Mouse (Mus musculus): ENCODE measurements at regions not wholly inside any gene's neighbourhood (a gene's known extent, or its start where the extent isn't known, plus 50 kb on each side); places are given as distances from the start of the nearest gene placed in this dataset.

DNA sequence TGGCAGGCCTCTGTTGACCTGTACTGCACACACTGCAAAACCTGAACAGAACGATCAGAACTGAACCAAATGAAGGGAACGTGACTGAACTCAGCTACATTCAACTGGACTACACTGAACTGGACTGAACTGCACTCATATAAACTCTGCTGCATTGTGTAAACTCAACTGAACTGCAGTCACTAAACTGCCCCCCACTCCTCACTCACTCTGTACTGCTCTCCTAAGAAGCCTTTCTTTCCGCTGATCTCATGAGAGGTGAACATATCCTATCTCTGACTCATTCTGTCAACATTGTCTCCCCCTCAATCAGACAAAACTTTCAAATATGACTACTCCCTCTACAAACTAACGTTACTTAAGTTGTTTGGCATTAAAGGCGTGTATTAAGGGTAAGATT lies 324.5 kb upstream of the Cdh9 start:
- no peak for DNase-seq (ENCODE audit: low spot score in 2 of 2)

DNA sequence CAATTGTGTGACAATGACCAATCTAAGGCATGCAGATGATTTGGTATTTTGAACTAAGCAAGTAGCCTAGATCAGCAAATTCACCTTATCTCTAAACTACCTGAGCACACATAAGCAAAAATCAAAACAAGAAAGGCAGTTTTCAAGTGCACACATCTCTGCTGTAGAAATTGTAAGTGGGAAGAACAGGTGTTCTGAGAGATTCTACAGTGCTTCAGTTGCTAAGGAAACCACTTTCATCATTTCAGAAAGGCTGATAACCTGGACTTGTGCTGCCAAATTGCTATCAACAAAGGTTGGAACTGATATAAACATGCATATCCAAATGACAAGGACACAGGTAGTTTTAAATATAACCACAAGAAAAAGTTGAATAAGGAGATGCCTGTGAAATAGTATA lies 322.4 kb upstream of the Cdh9 start:
- no peak for DNase-seq (ENCODE audit: low spot score in 2 of 2)

DNA sequence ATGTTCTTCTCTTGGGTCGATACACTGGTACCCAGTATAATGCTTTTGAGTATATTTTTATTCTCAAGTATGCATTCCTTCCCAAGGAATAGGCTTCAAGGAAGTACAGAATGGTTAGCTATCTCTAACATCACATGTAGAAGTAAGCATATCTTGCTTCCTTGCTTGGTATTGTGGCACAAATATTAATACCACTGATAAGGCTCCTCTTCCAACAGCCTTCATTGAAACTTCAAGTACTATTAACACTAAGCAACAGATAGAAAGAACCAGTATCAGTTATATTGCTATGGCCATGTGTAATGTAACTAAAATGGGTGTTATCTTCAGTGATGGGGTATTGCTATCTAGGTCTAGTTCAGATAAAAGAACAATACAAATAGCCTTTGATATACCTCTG lies 316.9 kb upstream of the Cdh9 start:
- DNase-seq (ENCODE audit: low spot score in 2 of 2) = no peak

DNA sequence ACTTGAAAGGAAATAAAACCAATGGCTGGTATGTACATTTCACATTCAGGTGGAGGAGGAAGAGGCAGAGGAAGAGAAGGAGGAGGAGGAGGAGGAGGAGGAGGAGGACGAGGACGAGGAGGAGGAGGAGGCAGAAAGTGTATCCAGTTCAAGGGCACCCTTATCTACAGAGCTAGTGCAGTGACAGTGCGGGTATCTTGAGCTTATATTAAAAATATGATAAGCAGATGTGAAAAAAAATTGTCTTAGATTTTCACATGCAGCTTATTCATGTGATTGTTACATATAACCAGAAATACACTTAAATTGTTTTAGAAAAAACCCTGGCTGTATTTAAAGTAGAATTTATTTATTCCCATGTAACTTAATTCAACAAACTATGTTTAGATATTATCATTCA lies 310.8 kb upstream of the Cdh9 start:
- DNase-seq (ENCODE audit: low spot score in 2 of 2) = no peak

DNA sequence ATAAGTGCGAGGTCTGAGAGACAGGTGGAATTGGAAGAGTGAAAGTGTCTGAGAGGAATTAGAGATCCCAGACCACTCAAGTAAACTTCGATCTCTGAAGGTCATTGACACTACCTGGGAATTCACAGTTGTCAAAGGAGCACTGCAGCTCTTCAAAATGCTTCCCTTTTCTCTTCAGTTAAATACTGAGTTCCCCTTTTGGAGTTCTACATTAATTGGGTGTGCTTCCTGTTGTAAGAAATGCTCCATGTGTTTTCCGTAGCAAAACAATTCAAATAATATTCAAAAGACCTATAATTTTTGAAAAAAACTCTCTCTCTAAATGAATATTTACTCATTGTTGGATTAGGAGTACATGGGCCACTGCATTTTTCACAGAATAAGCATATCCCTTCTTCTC lies 305.5 kb upstream of the Cdh9 start:
- no peak for DNase-seq (ENCODE audit: low spot score in 2 of 2)

DNA sequence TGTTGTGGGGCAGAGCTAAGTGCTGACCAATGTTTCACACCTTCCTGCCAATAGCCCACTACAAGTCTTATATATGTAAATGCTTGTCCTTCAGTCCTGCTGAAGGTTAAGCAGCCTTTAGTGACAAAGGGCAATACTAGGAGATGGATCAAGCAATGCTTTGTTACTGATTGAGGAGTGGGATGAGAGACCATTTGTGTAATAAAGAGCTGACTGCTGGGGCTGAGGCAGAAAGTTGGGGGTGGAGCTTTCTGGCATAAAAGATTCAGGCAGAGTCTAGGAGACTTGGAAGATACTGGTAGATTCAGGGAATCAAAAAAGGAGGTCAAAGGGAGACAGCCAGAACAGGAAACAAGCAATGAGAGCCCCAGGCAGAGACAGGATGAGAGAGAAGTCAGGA lies 281.9 kb upstream of the Cdh9 start:
- DNase-seq (ENCODE audit: low spot score in 2 of 2) = no peak

DNA sequence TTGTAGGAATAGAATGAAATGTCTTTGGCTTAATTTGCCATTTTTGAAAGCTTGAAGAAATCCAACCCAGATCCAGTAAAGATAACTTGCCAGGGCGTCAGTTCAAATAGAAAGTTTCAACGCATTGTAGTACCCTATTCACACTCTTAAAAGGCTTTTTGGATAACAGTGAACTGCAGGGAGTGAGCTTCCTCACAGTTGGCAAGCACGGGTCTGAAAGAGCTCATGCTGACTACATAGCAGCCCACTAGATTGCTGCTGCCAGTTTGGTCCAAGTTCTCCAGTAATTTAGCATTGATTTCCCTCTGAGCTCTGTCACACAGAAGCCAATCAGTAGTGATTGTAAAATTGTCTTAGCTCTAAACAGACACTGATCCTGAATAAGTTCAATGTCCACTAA lies 237.3 kb upstream of the Cdh9 start:
- DNase-seq (ENCODE audit: low spot score in 2 of 2) = peak in 1 of 2 experiments; percentile 24

DNA sequence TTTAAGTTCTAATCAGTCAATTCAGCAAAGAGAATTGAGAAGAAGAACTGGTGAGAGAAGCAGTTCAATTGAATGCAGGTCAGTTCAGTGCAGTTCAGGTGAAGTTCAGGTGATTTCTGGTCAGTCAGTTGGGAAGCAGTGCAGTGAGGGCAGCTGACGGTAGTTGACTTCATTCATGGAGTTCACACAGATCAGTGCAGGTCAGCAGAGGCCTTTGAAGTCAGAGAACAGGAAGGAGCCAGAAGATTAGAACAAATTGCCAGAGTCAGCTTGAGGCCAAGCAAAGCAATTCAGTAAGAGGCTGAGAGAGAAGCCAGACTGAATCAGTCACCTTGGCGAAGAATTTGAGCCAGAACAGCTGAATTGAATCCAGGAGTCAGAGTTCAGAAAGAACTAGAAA lies 235.7 kb upstream of the Cdh9 start:
- DNase-seq (ENCODE audit: low spot score in 2 of 2) = no peak

DNA sequence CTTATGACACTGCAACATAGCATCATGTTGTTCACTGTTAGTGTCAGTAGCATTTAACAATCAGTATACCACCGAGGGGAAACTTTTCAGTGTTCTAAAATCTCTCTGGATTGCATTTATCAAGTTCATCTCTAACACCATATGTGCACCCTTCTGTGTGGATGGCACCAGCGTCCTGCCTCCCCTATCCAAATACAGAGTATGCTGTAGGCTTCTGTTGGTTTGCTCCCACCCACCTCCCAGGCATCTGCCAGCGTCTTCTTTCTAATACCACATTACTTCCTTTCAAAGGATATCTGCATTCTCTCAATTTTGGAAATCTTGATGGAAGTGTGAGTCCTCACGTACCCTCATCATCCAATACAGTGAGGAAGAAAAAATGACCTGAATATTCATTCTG lies 208.0 kb upstream of the Cdh9 start:
- DNase-seq (ENCODE audit: low spot score in 2 of 2) = peak; percentile 32 to 39

DNA sequence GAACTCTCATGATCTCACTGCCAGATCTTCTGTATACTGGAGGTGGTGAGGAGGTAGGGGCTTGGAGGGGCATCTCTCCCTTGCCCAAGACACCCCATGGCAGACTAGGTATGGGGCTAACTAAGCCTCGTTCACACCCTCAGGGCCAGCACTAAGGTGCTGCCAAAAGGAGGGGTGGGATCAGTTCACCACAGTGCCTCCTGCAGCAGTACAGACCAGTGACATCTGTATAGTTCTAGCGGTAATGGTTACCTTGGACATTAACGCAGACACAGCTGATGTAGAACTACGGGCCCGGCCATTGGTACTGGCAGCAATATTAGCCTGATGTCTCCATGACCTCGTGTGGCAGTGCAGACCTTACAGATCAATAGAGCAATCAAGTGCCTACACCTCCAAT lies 196.0 kb upstream of the Cdh9 start:
- DNase-seq (ENCODE audit: low spot score in 2 of 2) = no peak

DNA sequence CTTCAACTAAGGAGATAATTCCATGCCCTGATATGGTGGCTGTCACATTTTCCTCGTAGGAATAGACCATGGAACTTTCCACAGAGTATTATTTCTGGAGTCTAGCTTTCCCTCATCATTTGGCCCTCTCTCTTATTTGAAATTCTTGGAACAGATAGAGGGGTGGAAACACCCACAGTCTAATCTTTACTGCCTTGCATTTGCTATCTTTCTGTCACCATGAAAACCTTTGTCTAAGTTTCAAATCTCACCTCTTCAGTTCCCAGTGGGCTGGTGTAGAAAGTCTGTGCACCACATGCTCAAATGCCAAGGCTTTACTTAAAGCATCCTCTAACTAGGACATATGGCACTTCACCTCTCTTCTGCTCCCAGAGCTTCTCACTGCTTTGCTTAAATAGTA lies 187.3 kb upstream of the Cdh9 start:
- DNase-seq (ENCODE audit: low spot score in 2 of 2) = peak in 1 of 2 experiments; percentile 23

DNA sequence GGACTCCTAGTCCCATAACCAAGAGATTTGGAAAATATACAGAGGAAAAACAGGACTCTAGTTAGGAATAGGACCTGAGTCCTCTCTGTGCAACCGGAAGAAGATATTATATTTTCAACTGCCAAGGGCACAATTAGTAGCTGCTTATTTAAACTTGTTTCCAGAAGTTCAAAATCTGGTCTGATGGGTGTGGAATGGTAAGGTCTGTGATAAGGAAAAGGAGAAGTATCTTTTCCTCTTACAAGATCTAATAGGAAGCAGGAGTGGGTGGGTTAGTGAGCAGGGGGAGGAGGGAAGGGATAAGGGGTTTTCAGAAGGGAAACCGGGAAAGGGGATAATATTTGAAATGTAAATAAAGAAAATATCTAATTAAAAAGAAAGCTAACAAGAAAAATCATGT lies 173.4 kb upstream of the Cdh9 start:
- no peak for DNase-seq (ENCODE audit: low spot score in 2 of 2)

DNA sequence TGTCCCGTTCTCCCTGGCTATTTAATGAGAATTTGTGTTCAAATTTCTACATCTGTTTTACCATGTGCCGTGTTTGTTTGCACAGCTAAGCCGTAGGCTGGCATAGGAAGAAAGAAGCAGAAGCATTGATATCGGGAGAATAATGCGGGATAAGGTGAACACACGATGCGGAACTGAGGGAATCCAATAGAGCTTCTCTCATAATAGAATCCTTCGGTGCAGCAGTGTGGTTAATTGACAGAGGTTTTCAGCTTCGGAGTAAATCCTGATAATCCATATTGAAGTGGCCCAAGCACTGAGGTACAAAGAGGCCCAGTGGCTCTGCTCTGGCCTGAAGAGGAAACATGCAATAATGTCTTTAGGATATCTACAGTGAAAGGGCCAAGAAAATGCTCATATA lies 172.2 kb upstream of the Cdh9 start:
- DNase-seq (ENCODE audit: low spot score in 2 of 2) = no peak

DNA sequence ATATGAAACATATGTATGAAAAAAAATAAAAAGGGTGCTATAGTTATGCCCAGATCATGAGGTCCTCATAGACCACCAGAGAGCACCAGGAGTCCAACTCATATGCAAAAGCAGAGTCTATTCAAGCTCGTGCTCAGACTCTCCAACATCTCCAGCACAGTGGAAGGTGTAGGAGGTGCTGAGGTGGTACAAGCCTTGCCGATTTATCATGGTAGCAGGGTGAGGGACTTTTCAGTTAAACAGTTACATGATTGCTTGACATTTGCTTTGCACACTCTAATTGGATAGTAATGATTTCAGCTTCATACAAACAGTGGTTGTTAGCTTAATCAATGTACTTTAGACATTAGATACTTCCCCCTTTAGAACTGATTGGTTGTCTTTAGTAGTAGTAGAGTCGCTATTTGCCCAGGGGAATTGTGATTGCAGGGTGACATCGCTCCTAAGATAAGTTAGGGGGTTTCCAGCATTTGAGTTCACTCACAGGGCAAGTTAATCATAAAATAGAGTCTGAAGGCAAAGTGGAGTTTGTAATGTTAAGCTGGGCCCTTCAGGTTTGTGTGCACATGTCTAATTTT lies 162.3 kb upstream of the Cdh9 start:
- no peak for DNase-seq (ENCODE audit: low spot score in 2 of 2)

DNA sequence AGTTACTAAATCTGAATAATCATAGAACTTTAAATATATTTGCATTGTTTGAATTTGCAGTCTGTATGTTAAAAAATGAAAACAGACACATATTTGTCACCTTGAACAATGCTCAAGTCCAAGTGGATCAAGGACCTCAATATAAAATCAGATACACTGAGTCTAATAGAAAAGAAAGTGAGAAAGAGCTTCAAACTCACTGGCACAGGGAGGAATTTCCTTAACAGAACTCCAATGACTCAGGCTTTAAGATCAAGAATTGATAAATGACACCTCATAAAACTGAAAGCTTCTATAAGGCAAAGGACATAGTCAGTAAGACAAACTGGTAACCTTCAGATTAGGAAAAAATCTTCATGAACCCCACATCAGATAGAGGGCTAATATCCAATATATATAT lies 161.8 kb upstream of the Cdh9 start:
- no peak for DNase-seq (ENCODE audit: low spot score in 2 of 2)

DNA sequence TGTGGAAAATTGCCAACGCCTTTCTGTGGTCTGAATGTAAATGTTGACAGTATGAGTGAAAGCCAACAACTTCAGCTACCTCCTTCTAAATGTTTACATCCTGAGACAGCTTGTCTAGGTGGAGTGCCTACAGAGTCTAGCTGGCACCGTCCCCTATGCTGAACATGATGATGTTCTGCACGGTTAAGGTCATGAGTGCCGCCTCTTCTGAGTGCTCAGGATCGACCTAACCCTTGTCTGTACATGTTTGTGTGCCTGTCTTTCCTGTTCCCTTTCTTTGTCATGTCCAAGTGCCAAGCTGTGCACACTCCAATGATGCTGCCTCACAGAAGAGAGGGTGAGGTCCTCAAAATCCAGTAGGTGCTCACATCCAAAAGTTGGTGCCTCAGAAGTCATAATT lies 111.7 kb upstream of the Cdh9 start:
- no peak for DNase-seq (ENCODE audit: low spot score in 2 of 2)

DNA sequence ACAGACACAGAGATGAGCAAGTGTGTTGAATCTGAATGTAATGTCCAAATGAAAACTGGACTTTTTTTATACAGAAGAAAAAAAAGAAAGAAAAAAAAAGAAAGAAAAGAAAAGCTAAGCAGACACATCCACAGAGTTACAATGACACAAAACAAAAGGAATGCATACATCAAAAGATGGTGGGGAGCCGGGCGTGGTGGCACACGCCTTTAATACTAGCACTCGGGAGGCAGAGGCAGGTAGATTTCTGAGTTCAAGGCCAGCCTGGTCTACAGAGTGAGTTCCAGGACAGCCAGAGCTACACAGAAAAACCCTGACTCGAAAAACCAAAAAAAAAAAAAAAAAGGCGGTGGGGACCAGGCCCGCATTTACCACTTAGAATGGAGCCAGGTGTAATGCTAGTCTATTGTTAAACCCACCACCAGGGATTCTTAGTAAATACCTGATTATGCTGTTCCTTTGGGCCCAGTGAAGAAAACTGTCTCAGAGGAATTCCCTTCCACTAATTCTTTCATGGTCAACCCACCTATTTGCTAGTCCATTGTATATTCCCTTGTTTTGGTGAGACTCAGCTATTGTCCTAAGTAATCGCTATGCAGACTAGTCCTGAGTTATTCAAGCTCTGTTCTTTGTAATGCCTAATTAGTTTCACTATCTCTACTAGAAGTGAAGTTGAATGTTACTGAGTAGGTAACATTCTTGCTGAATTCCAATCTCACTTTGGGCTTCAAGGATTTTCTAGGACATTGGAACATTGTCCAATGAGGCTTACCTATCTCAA lies 99.0 kb upstream of the Cdh9 start:
- DNase-seq (ENCODE audit: low spot score in 2 of 2) = no peak

DNA sequence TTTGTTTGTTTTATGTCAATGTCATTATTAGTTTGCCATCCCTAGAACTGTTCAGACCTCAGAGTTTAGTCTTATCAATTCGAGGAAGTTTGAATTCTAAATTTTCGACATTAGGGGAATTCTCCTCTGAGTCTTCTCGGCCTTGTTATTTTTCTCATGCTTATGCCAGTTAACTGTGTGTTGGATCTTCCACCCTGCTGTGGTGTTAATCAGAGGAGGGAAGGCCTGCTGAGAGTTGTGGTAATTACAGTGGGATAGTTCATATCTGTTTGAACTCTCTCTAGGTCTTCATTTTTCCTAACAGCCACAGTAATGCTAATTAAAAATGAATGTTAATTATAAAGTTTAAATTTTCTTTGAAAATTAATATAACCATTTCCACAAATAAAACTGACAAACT lies 88.9 kb upstream of the Cdh9 start:
- DNase-seq (ENCODE audit: low spot score in 2 of 2) = no peak

DNA sequence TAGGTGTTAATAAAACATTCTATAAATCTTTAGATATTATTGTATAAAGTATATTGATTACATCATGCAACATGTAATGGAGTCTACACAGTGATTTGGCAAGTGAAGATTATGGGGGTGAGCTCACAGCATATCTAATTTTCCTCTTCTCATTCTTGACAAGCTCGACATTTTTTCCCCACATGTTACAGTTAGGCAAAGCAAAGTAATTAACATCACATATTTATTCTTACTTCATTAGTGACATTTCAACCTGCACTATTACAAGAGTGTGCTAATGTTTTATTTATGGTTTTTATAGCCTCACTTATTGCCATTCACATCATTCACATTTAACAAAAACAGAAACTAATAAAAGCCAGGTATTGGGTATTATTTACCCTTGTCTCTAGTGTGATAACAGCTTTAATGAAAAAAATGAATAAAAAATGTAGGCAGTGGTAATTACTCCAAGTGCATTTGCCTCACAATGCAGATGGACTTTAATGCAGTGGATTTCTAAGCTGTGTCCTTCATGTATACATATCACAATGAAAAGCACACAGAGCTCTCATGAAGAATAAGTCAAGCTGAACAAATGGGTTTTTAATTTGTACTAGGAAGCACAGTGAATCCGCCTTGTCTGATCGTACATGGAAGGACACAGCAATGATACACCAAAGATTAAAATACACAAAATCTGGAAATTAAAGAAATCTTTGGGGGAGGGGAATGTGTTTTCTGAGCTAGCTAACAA lies 75.5 kb upstream of the Cdh9 start:
- no peak for DNase-seq (ENCODE audit: low spot score in 2 of 2)

DNA sequence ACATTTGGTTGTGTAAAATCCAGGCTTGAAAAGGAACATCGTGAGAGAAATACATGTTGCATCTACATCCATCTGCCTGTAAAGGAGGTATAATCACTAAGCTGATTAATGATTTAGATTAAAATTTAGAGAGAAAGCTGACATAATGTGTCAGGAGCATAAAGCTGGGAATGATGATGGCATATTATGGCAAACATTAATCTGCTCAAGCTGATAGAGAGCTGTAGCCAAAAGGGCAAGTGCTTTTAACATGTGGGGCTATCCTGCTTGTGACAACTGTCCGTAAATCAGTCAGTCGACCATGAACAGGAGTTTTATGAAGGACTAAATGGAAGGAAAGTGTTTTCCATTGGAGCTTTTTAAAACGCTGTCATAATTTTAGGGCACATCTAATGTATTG lies 74.9 kb upstream of the Cdh9 start:
- DNase-seq (ENCODE audit: low spot score in 2 of 2) = no peak

DNA sequence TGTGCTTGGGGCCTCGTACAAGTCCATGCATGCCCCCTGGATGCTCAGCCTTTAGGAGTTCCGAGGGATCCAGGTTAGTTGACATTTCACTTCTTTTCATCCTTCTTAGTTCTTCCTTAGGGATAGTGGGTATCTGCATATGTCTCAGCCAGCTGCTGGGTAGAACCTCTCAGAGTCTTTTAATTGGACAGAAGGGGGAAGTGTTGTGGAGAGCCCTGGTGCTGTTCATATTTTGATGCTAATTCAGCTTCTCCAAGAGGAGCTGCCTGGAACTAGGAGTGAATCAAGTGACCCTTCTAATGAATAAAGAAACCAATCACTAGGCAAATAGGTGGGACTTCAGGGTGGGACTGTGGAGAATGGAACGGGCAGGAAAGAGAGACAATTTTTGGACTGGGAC lies 67.3 kb upstream of the Cdh9 start:
- DNase-seq (ENCODE audit: low spot score in 2 of 2) = no peak
